Mouse (Mus musculus): ENCODE results near the gene Polr1d.

- TF ChIP-seq POLR2A (IDR thresholded peaks at IDR 0.05; ENCODE audit: control insufficient read depth, low read depth, low read length) (no peak), CTCF (IDR thresholded peaks at IDR 0.05; ENCODE audit: control insufficient read depth, insufficient read depth, insufficient replicate concordance, low read depth, low read length) (no peak)
Measured at GRCm38 (mm10) chr5:147124794-147125193, 47.9 kb downstream of the Polr1d start.

Measured in testis, adult 2 months (tissue).